Mouse (Mus musculus) kidney, adult 2 months (tissue): ENCODE measurements around the gene 1810037I17Rik.

ENCODE experiments used
- CTCF ChIP-seq: fragments of 200-500 bp; conservative IDR thresholded peaks from 2 replicates; pipeline ENCODE4 v1.5.1; 2011; ENCODE audit warnings: low read depth, mild to moderate bottlenecking, control low read depth, low read length, moderate library complexity, mixed read lengths; ENCODE audit not compliant: insufficient read depth, insufficient read length
- POLR2A ChIP-seq: fragments of 200-500 bp; IDR thresholded peaks from one replicate; pipeline ENCODE4 v1.6.1; 2011; ENCODE audit warnings: low read depth, low read length, control low read depth

GRCm38 (mm10) chr3:122918672-122919071 lies 5.3 kb upstream of the 1810037I17Rik start:
- no peak for TF ChIP-seq CTCF
- TF ChIP-seq POLR2A = no peak
